Mouse (Mus musculus): ENCODE measurements around the gene Elovl6. TPM values are rescaled to one million over a fixed set of nuclear protein-coding genes. Genes with fewer than 3 reads are reported as not detected.
A peak's percentile ranks its signal among the peaks of the same experiment; 100 is the strongest.

The Elovl6 gene
- polyA plus RNA-seq, 1 experiment from 2014 or later: 37.6 TPM

GRCm38 (mm10) chr3:129554436-129554835 is 22.3 kb downstream of the Elovl6 start:
- H3K4me2 ChIP-seq (replicated peaks; ENCODE audit: low read depth, low read length): no peak overlapping the region
- no peak overlapping the region for H3K27ac ChIP-seq (ENCODE audit: low read length)
- no peak overlapping the region for H3K9ac ChIP-seq (replicated peaks; ENCODE audit: low read depth, low read length)
- H3K9me3 ChIP-seq (ENCODE audit: control insufficient read depth, low read depth, low read length): no peaks in the 10 kb centered on the region
- H3K4me1 ChIP-seq (ENCODE audit: control insufficient read depth, insufficient read depth, low read length): peaks cover 20% of the 10 kb centered on the region
- H3K27me3 ChIP-seq (ENCODE audit: control insufficient read depth, insufficient read depth, low read length): no peaks in the 10 kb centered on the region
- H3K36me3 ChIP-seq (ENCODE audit: control insufficient read depth, insufficient read depth, low read length): no peaks in the 10 kb centered on the region
- WGBS: 83% methylated on average over 4 of the region's 4 CpGs
- no peak overlapping the region for H3K4me3 ChIP-seq (ENCODE audit: low read depth, low read length)
- ATAC-seq (ENCODE audit: insufficient number of reproducible peaks, insufficient read depth, low FRiP score, low read depth): peak; percentile 88

GRCm38 (mm10) chr3:129557048-129557447 is 24.9 kb downstream of the Elovl6 start:
- WGBS: 82% methylated on average over 9 of the region's 9 CpGs
- Histone ChIP-seq H3K4me3 (ENCODE audit: low read depth, low read length) (no peak overlapping the region), H3K27ac (ENCODE audit: low read length) (no peak overlapping the region)

GRCm38 (mm10) chr3:129557566-129557965 is 25.4 kb downstream of the Elovl6 start:
- Histone ChIP-seq H3K9ac (replicated peaks; ENCODE audit: low read depth, low read length) (no peak overlapping the region), H3K4me1 (ENCODE audit: control insufficient read depth, insufficient read depth, low read length) (no peaks in the 10 kb centered on the region; the same call in 1 of the 2 replicates), H3K9me3 (ENCODE audit: control insufficient read depth, low read depth, low read length) (no peaks in the 10 kb centered on the region), H3K27me3 (ENCODE audit: control insufficient read depth, insufficient read depth, low read length) (no peaks in the 10 kb centered on the region), H3K27ac (ENCODE audit: low read length) (no peak overlapping the region), H3K4me3 (ENCODE audit: low read depth, low read length) (no peak overlapping the region), H3K36me3 (ENCODE audit: control insufficient read depth, insufficient read depth, low read length) (no peaks in the 10 kb centered on the region), H3K4me2 (replicated peaks; ENCODE audit: low read depth, low read length) (no peak overlapping the region)
- ATAC-seq (ENCODE audit: insufficient number of reproducible peaks, insufficient read depth, low FRiP score, low read depth): no peak
- WGBS: 85% methylated on average over 7 of the region's 7 CpGs

More at GRCm38 (mm10) chr3:129557048-129557447, 24.9 kb downstream of the Elovl6 start:
- Histone ChIP-seq H3K4me2 (replicated peaks; ENCODE audit: low read depth, low read length) (no peak overlapping the region), H3K9me3 (ENCODE audit: control insufficient read depth, low read depth, low read length) (no peaks in the 10 kb centered on the region), H3K9ac (replicated peaks; ENCODE audit: low read depth, low read length) (no peak overlapping the region), H3K4me1 (ENCODE audit: control insufficient read depth, insufficient read depth, low read length) (peaks cover 5% of the 10 kb centered on the region), H3K27me3 (ENCODE audit: control insufficient read depth, insufficient read depth, low read length) (no peaks in the 10 kb centered on the region), H3K36me3 (ENCODE audit: control insufficient read depth, insufficient read depth, low read length) (no peaks in the 10 kb centered on the region)
- ATAC-seq (ENCODE audit: insufficient number of reproducible peaks, insufficient read depth, low FRiP score, low read depth): no peak

- Histone ChIP-seq H3K36me3 (ENCODE audit: control insufficient read depth, insufficient read depth, low read length) (no peaks in the 10 kb centered on the region), H3K9me3 (ENCODE audit: control insufficient read depth, low read depth, low read length) (no peaks in the 10 kb centered on the region), H3K27ac (ENCODE audit: low read length) (no peak overlapping the region), H3K4me3 (ENCODE audit: low read depth, low read length) (no peak overlapping the region), H3K27me3 (ENCODE audit: control insufficient read depth, insufficient read depth, low read length) (no peaks in the 10 kb centered on the region), H3K9ac (replicated peaks; ENCODE audit: low read depth, low read length) (no peak overlapping the region), H3K4me1 (ENCODE audit: control insufficient read depth, insufficient read depth, low read length) (no peaks in the 10 kb centered on the region), H3K4me2 (replicated peaks; ENCODE audit: low read depth, low read length) (no peak overlapping the region)
- ATAC-seq (ENCODE audit: insufficient number of reproducible peaks, insufficient read depth, low FRiP score, low read depth): no peak
- 79% methylated on average over 22 of the region's 22 CpGs for WGBS
Measured at GRCm38 (mm10) chr3:129558016-129558955, 26.1 kb downstream of the Elovl6 start.

DNA sequence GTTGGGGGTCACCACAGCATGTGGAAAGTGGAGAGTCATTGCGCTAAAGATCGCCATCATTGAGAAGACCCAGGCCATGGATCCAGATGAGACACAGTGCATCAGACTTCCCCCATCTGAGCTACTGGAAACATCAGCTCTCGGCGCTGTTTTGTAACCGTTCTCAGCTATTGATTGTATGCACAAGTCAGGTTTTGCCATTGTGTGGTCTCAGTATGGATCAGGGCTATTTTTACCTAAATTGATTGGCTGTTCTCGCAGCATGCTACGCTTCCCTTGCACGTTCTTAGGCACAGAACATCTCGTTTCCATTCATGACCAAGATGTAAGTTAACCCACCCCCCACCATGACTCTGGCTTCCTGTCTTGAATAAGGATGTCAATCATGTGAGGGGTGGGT is 27.9 kb downstream of the Elovl6 start:
- Histone ChIP-seq H3K27me3 (ENCODE audit: control insufficient read depth, insufficient read depth, low read length) (no peaks in the 10 kb centered on the region), H3K9me3 (ENCODE audit: control insufficient read depth, low read depth, low read length) (no peaks in the 10 kb centered on the region), H3K36me3 (ENCODE audit: control insufficient read depth, insufficient read depth, low read length) (no peaks in the 10 kb centered on the region), H3K27ac (ENCODE audit: low read length) (no peak overlapping the region), H3K4me3 (ENCODE audit: low read depth, low read length) (no peak overlapping the region), H3K4me2 (replicated peaks; ENCODE audit: low read depth, low read length) (no peak overlapping the region), H3K9ac (replicated peaks; ENCODE audit: low read depth, low read length) (no peak overlapping the region), H3K4me1 (ENCODE audit: control insufficient read depth, insufficient read depth, low read length) (no peaks in the 10 kb centered on the region)
- 89% methylated on average over 9 of the region's 9 CpGs for WGBS
- no peak for ATAC-seq (ENCODE audit: insufficient number of reproducible peaks, insufficient read depth, low FRiP score, low read depth)

GRCm38 (mm10) chr3:129561011-129561410 is 28.9 kb downstream of the Elovl6 start:
- Histone ChIP-seq H3K4me3 (ENCODE audit: low read depth, low read length) (no peak overlapping the region), H3K9ac (replicated peaks; ENCODE audit: low read depth, low read length) (no peak overlapping the region), H3K4me2 (replicated peaks; ENCODE audit: low read depth, low read length) (no peak overlapping the region), H3K4me1 (ENCODE audit: control insufficient read depth, insufficient read depth, low read length) (0 out of 2 replicates have a peak, but pooled peaks cover 3% of the 10 kb centered on the region), H3K27ac (ENCODE audit: low read length) (no peak overlapping the region), H3K9me3 (ENCODE audit: control insufficient read depth, low read depth, low read length) (no peaks in the 10 kb centered on the region), H3K36me3 (ENCODE audit: control insufficient read depth, insufficient read depth, low read length) (no peaks in the 10 kb centered on the region), H3K27me3 (ENCODE audit: control insufficient read depth, insufficient read depth, low read length) (no peaks in the 10 kb centered on the region)
- no peak for ATAC-seq (ENCODE audit: insufficient number of reproducible peaks, insufficient read depth, low FRiP score, low read depth)
- 85% methylated on average over 10 of the region's 10 CpGs for WGBS

DNA sequence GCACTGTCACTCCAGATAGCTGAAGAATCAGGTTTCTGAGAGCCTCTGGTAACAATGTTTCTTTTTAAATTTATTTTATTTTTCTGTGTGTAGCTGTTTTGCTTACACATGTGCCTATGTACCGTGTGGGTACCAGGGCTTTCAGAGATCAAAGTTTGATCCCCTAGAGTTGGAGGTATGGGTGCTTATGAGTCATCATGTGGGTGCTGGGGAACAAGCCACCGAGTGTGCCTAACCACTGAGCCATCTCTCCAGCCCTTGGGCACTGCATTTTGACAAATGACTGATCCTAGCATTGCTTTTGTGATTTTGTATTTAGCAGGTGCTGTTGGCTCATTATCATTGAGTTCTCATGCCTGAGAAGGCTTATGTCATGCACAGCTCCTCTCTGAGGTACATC is 29.7 kb downstream of the Elovl6 start:
- no peaks in the 10 kb centered on the region for H3K36me3 ChIP-seq (ENCODE audit: control insufficient read depth, insufficient read depth, low read length)
- no peak overlapping the region for H3K4me2 ChIP-seq (replicated peaks; ENCODE audit: low read depth, low read length)
- no peak for ATAC-seq (ENCODE audit: insufficient number of reproducible peaks, insufficient read depth, low FRiP score, low read depth)
- 83% methylated on average over 2 of the region's 2 CpGs for WGBS
- H3K4me3 ChIP-seq (ENCODE audit: low read depth, low read length): no peak overlapping the region
- H3K9ac ChIP-seq (replicated peaks; ENCODE audit: low read depth, low read length): no peak overlapping the region
- no peak overlapping the region for H3K27ac ChIP-seq (ENCODE audit: low read length)
- H3K9me3 ChIP-seq (ENCODE audit: control insufficient read depth, low read depth, low read length): no peaks in the 10 kb centered on the region
- H3K27me3 ChIP-seq (ENCODE audit: control insufficient read depth, insufficient read depth, low read length): no peaks in the 10 kb centered on the region
- 0 out of 2 replicates have a peak, but pooled peaks cover 4% of the 10 kb centered on the region for H3K4me1 ChIP-seq (ENCODE audit: control insufficient read depth, insufficient read depth, low read length)

DNA sequence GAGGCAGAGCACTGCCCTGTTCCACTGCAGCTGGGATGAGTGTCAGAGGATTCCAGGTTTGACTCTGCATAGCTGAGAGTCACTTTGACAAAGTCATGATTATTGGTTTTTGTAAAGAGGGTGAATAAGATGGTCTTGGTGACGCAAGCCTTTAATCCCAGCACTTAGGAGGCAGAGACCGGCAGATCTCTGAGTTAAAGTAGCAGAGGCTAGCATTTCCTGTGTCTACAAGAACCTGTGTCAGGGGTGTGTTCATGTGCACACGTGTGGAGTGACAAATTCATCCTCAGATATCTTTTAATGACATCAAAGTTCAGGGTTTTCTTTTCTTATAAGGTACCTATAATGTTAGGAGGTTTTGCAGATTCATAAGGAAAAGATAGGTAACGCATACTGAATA is 30.3 kb downstream of the Elovl6 start:
- H3K9ac ChIP-seq (replicated peaks; ENCODE audit: low read depth, low read length): no peak overlapping the region
- no peak for ATAC-seq (ENCODE audit: insufficient number of reproducible peaks, insufficient read depth, low FRiP score, low read depth)
- no peak overlapping the region for H3K4me3 ChIP-seq (ENCODE audit: low read depth, low read length)
- 0 out of 2 replicates have a peak, but pooled peaks cover 4% of the 10 kb centered on the region for H3K4me1 ChIP-seq (ENCODE audit: control insufficient read depth, insufficient read depth, low read length)
- H3K27me3 ChIP-seq (ENCODE audit: control insufficient read depth, insufficient read depth, low read length): no peaks in the 10 kb centered on the region
- no peak overlapping the region for H3K27ac ChIP-seq (ENCODE audit: low read length)
- H3K4me2 ChIP-seq (replicated peaks; ENCODE audit: low read depth, low read length): no peak overlapping the region
- no peaks in the 10 kb centered on the region for H3K36me3 ChIP-seq (ENCODE audit: control insufficient read depth, insufficient read depth, low read length)
- 89% methylated on average over 4 of the region's 4 CpGs for WGBS
- H3K9me3 ChIP-seq (ENCODE audit: control insufficient read depth, low read depth, low read length): no peaks in the 10 kb centered on the region

Data from stomach, embryonic 14.5 days (tissue).